Mouse (Mus musculus) limb, embryonic 13.5 days (tissue): ENCODE data around the gene Fggy. TPM values are rescaled to one million over a fixed set of nuclear protein-coding genes. Genes with fewer than 3 reads are reported as not detected.
A peak's percentile ranks its signal among the peaks of the same experiment; 100 is the strongest.

ENCODE experiments used
- ATAC-seq: fragments of 200-750 bp; cut with Nextera tagmentation; 2 replicates; pipeline ENCODE4 v1.8.0; 2017; ENCODE audit warnings: low read depth, moderate number of reproducible peaks, moderate TSS enrichment; ENCODE audit not compliant: low FRiP score
- H3K27ac ChIP-seq: fragments of 300-500 bp; sonication (generic); 2 replicates; pipeline ENCODE4 v1.5.1; 2015; ENCODE audit warnings: inconsistent platforms, mild to moderate bottlenecking, moderate library complexity
- H3K27me3 ChIP-seq: fragments of 300-500 bp; sonication (generic); 2 replicates; pipeline ENCODE4 v1.6.1; 2015; ENCODE audit warnings: mild to moderate bottlenecking, inconsistent platforms
- H3K36me3 ChIP-seq: fragments of 300-500 bp; sonication (generic); 2 replicates; pipeline ENCODE4 v1.6.1; 2015; ENCODE audit warnings: inconsistent platforms, mild to moderate bottlenecking, moderate library complexity
- H3K4me1 ChIP-seq: fragments of 300-500 bp; sonication (generic); 2 replicates; pipeline ENCODE4 v1.6.1; 2015; ENCODE audit warnings: inconsistent platforms
- H3K4me2 ChIP-seq: fragments of 300-500 bp; sonication (generic); replicated peaks from 2 replicates; pipeline ENCODE4 v1.6.1; 2015; ENCODE audit warnings: inconsistent platforms, mild to moderate bottlenecking, moderate library complexity
- H3K4me3 ChIP-seq: fragments of 300-500 bp; sonication (generic); 2 replicates; pipeline ENCODE4 v1.5.1; 2015; ENCODE audit warnings: moderate library complexity, mild to moderate bottlenecking, inconsistent platforms
- H3K9ac ChIP-seq: fragments of 300-500 bp; sonication (generic); 2 replicates; pipeline ENCODE4 v1.6.1; 2015; ENCODE audit warnings: mild to moderate bottlenecking, inconsistent platforms
- H3K9me3 ChIP-seq: fragments of 300-500 bp; sonication (generic); 2 replicates; pipeline ENCODE4 v1.6.1; 2016; ENCODE audit warnings: inconsistent platforms
- WGBS: fragments of 180-500 bp; shearing (Covaris S2); methylation state at CpG from one replicate; pipeline ENCODE4 v1.1.7; 2015; 5-methylcytosine and 5-hydroxymethylcytosine counted together
- polyA plus RNA-seq: library from polyadenylated mRNA; unstranded; fragments of >200 nt; fragmentation: Nextera tagmentation; extraction: Ambion mirVana; gene quantifications from 2 replicates; pipeline ENCODE4 v1.2.1, GENCODE M21; 2015

Gene Fggy
- polyA plus RNA-seq, 1 experiment from 2014 or later, result 8.3 TPM

- Histone ChIP-seq H3K4me1 (peaks cover 14% of the 10 kb centered on the region), H3K36me3 (no peaks in the 10 kb centered on the region), H3K27me3 (no peaks in the 10 kb centered on the region), H3K27ac (no peak overlapping the region), H3K4me2 (no peak overlapping the region), H3K4me3 (no peak overlapping the region), H3K9ac (no peak overlapping the region), H3K9me3 (no peaks in the 10 kb centered on the region)
- no peak for ATAC-seq
- WGBS, result 74% methylated on average over 4 of the region's 4 CpGs
Measured at GRCm38 (mm10) chr4:95738725-95739124, 181.4 kb downstream of the Fggy start.

- H3K4me2 ChIP-seq, result no peak overlapping the region
- H3K36me3 ChIP-seq, result no peaks in the 10 kb centered on the region
Measured at GRCm38 (mm10) chr4:95741115-95741734, 183.9 kb downstream of the Fggy start.

GRCm38 (mm10) chr4:95742986-95743385 lies 185.7 kb downstream of the Fggy start:
- WGBS, result 25% methylated on average over 4 of the region's 4 CpGs
- Histone ChIP-seq H3K9ac (no peak overlapping the region), H3K27ac (no peak overlapping the region; the same call in 1 of the 2 replicates), H3K9me3 (no peaks in the 10 kb centered on the region), H3K36me3 (no peaks in the 10 kb centered on the region), H3K4me2 (no peak overlapping the region), H3K4me1 (peaks cover 27% of the 10 kb centered on the region), H3K4me3 (no peak overlapping the region), H3K27me3 (no peaks in the 10 kb centered on the region)
- ATAC-seq, result no peak

More at GRCm38 (mm10) chr4:95741115-95741734, 183.9 kb downstream of the Fggy start:
- ATAC-seq, result no peak
- Histone ChIP-seq H3K9ac (no peak overlapping the region), H3K4me3 (no peak overlapping the region), H3K27me3 (no peaks in the 10 kb centered on the region), H3K9me3 (no peaks in the 10 kb centered on the region), H3K27ac (no peak overlapping the region), H3K4me1 (peaks cover 12% of the 10 kb centered on the region)
- 48% methylated on average over 7 of the region's 7 CpGs for WGBS

- WGBS, result 48% methylated on average over 6 of the region's 6 CpGs
- Histone ChIP-seq H3K36me3 (no peaks in the 10 kb centered on the region), H3K27ac (peak overlapping the region; percentile 70), H3K4me2 (no peak overlapping the region; the same call in 1 of the 2 replicates), H3K9ac (no peak overlapping the region), H3K9me3 (no peaks in the 10 kb centered on the region), H3K4me3 (no peak overlapping the region), H3K4me1 (peaks cover 30% of the 10 kb centered on the region), H3K27me3 (no peaks in the 10 kb centered on the region)
- 0 out of 2 replicates have a peak, but pooled peaks have one; percentile 12 for ATAC-seq
Measured at GRCm38 (mm10) chr4:95746954-95747353, 189.6 kb downstream of the Fggy start.

GRCm38 (mm10) chr4:95747415-95748202 lies 190.3 kb downstream of the Fggy start:
- Histone ChIP-seq H3K36me3 (no peaks in the 10 kb centered on the region), H3K4me3 (no peak overlapping the region), H3K9ac (no peak overlapping the region), H3K27ac (peak overlapping the region; percentile 70), H3K4me2 (no peak overlapping the region; the same call in 1 of the 2 replicates), H3K27me3 (no peaks in the 10 kb centered on the region), H3K4me1 (peaks cover 30% of the 10 kb centered on the region), H3K9me3 (no peaks in the 10 kb centered on the region)
- 52% methylated on average over 12 of the region's 12 CpGs for WGBS
- peak; percentile 64; the same call in 1 of the 2 replicates for ATAC-seq

- Histone ChIP-seq H3K4me2 (no peak overlapping the region), H3K4me3 (no peak overlapping the region), H3K9me3 (no peaks in the 10 kb centered on the region), H3K9ac (no peak overlapping the region), H3K27me3 (no peaks in the 10 kb centered on the region), H3K4me1 (peaks cover 23% of the 10 kb centered on the region), H3K36me3 (no peaks in the 10 kb centered on the region), H3K27ac (no peak overlapping the region)
- WGBS, result 87% methylated on average over 5 of the region's 5 CpGs
- no peak for ATAC-seq
Measured at GRCm38 (mm10) chr4:95750186-95750585, 192.9 kb downstream of the Fggy start.

- H3K4me2 ChIP-seq, result no peak overlapping the region
- no peaks in the 10 kb centered on the region for H3K27me3 ChIP-seq
Measured at GRCm38 (mm10) chr4:95752538-95753188, 195.4 kb downstream of the Fggy start.

GRCm38 (mm10) chr4:95759027-95759731 lies 201.9 kb downstream of the Fggy start:
- Histone ChIP-seq H3K9ac (no peak overlapping the region), H3K27me3 (no peaks in the 10 kb centered on the region), H3K4me2 (no peak overlapping the region), H3K9me3 (no peaks in the 10 kb centered on the region), H3K4me1 (0 out of 2 replicates have a peak, but pooled peaks cover 3% of the 10 kb centered on the region), H3K4me3 (no peak overlapping the region), H3K27ac (no peak overlapping the region), H3K36me3 (no peaks in the 10 kb centered on the region)
- 51% methylated on average over 5 of the region's 5 CpGs for WGBS
- ATAC-seq, result no peak

More at GRCm38 (mm10) chr4:95752538-95753188, 195.4 kb downstream of the Fggy start:
- no peak overlapping the region for H3K27ac ChIP-seq
- no peak overlapping the region for H3K4me3 ChIP-seq
- no peak overlapping the region for H3K9ac ChIP-seq
- 76% methylated on average over 6 of the region's 6 CpGs for WGBS
- H3K36me3 ChIP-seq, result no peaks in the 10 kb centered on the region
- H3K4me1 ChIP-seq, result peaks cover 7% of the 10 kb centered on the region
- no peak for ATAC-seq
- no peaks in the 10 kb centered on the region for H3K9me3 ChIP-seq

GRCm38 (mm10) chr4:95765359-95765758 lies 208.1 kb downstream of the Fggy start:
- Histone ChIP-seq H3K36me3 (no peaks in the 10 kb centered on the region), H3K4me2 (no peak overlapping the region), H3K4me1 (no peaks in the 10 kb centered on the region), H3K27me3 (no peaks in the 10 kb centered on the region), H3K4me3 (no peak overlapping the region), H3K27ac (no peak overlapping the region), H3K9ac (no peak overlapping the region), H3K9me3 (no peaks in the 10 kb centered on the region)
- no peak for ATAC-seq
- WGBS, result 63% methylated on average over 2 of the region's 2 CpGs

- ATAC-seq, result no peak
- WGBS, result 67% methylated on average over 5 of the region's 5 CpGs
- Histone ChIP-seq H3K27ac (no peak overlapping the region), H3K9me3 (no peaks in the 10 kb centered on the region), H3K4me3 (no peak overlapping the region), H3K36me3 (no peaks in the 10 kb centered on the region), H3K27me3 (no peaks in the 10 kb centered on the region), H3K4me1 (peaks cover 9% of the 10 kb centered on the region; the same call in 1 of the 2 replicates), H3K4me2 (no peak overlapping the region), H3K9ac (no peak overlapping the region)
Measured at GRCm38 (mm10) chr4:95770469-95770868, 213.2 kb downstream of the Fggy start.

GRCm38 (mm10) chr4:95771542-95771941 lies 214.2 kb downstream of the Fggy start:
- no peaks in the 10 kb centered on the region for H3K36me3 ChIP-seq
- H3K4me2 ChIP-seq, result no peak overlapping the region
- ATAC-seq, result no peak
- no peak overlapping the region for H3K4me3 ChIP-seq
- 55% methylated on average over 3 of the region's 3 CpGs for WGBS
- no peak overlapping the region for H3K27ac ChIP-seq
- H3K4me1 ChIP-seq, result peaks cover 9% of the 10 kb centered on the region; the same call in 1 of the 2 replicates
- no peak overlapping the region for H3K9ac ChIP-seq
- H3K9me3 ChIP-seq, result no peaks in the 10 kb centered on the region
- no peaks in the 10 kb centered on the region for H3K27me3 ChIP-seq
